Mouse (Mus musculus): ENCODE measurements at regions not wholly inside any gene's neighbourhood (a gene's known extent, or its start where the extent isn't known, plus 50 kb on each side); places are given as distances from the start of the nearest gene placed in this dataset.

- H3K27me3 ChIP-seq (ENCODE audit: low read depth, poor library complexity, severe bottlenecking) = 0 out of 2 replicates have a peak, but pooled peaks cover 3% of the 10 kb centered on the region
- peaks cover 7% of the 10 kb centered on the region; the same call in 1 of the 2 replicates for H3K4me1 ChIP-seq
- H3K27ac ChIP-seq = no peak overlapping the region
- H3K36me3 ChIP-seq = no peaks in the 10 kb centered on the region
- WGBS = 87% methylated on average over 21 of the region's 21 CpGs
- no peak for DNase-seq (ENCODE audit: low spot score)
- no peaks in the 10 kb centered on the region for H3K9me3 ChIP-seq (replicated peaks)
- no peak overlapping the region for H3K4me3 ChIP-seq
These were observed 85.8 kb upstream of the Pard3b start for GRCm38 (mm10) chr1:61552577-61553517.

DNA sequence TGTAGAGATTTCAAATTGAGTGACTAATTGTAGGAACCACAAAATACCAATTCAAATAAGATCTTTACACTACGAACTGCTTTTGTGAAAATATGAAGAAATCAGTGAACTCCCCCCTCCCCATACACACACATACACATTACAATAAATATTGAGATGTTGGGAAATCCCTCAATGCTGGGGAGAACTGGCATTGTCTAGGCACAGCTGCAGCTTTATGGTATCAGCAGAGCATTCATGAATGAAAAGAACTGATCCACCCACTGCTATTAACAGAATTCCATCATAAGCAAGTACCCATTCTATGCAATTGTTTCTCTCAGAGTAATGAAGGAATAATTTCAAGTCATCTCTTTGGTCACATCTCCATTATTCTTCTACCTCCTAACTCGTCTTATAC, 79.1 kb upstream of the Pard3b start:
- 90% methylated on average over 2 of the region's 2 CpGs for WGBS
- Histone ChIP-seq H3K36me3 (no peaks in the 10 kb centered on the region), H3K27ac (no peak overlapping the region), H3K9me3 (replicated peaks) (no peaks in the 10 kb centered on the region), H3K4me3 (no peak overlapping the region), H3K4me1 (no peaks in the 10 kb centered on the region), H3K27me3 (ENCODE audit: low read depth, poor library complexity, severe bottlenecking) (0 out of 2 replicates have a peak, but pooled peaks cover 3% of the 10 kb centered on the region)
- DNase-seq (ENCODE audit: low spot score) = no peak

GRCm38 (mm10) chr1:61562091-61562490, 76.5 kb upstream of the Pard3b start:
- Histone ChIP-seq H3K27ac (no peak overlapping the region), H3K27me3 (ENCODE audit: low read depth, poor library complexity, severe bottlenecking) (no peaks in the 10 kb centered on the region), H3K36me3 (no peaks in the 10 kb centered on the region), H3K9me3 (replicated peaks) (no peaks in the 10 kb centered on the region), H3K4me1 (no peaks in the 10 kb centered on the region), H3K4me3 (no peak overlapping the region)
- WGBS = 88% methylated on average over 2 of the region's 2 CpGs
- DNase-seq (ENCODE audit: low spot score) = no peak

DNA sequence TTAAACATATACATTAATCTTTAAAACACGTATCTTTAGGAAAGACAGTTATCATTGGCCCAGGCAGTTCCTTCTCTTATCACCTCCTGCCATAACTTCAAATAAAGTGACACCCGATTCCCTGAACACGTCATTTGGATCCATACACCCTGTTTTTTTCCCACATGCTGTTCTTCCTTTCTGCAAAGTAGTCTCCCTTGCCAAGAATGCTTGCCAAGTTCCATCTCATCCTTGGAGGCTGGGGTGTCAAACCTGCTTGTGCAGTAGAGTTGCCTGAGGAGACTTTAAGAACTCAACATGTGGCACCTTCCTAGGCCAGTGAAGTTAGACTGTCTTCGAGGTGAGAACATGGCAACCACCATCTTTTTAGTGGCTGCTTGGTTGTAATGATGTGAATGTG, 73.2 kb upstream of the Pard3b start:
- Histone ChIP-seq H3K4me1 (no peaks in the 10 kb centered on the region), H3K27me3 (ENCODE audit: low read depth, poor library complexity, severe bottlenecking) (no peaks in the 10 kb centered on the region), H3K27ac (no peak overlapping the region), H3K4me3 (no peak overlapping the region), H3K9me3 (replicated peaks) (no peaks in the 10 kb centered on the region), H3K36me3 (no peaks in the 10 kb centered on the region)
- whole genome bisulfite sequencing = 89% methylated on average over 4 of the region's 4 CpGs
- no peak for DNase-seq (ENCODE audit: low spot score)

- no peak overlapping the region for H3K4me3 ChIP-seq
- no peaks in the 10 kb centered on the region for H3K27me3 ChIP-seq (ENCODE audit: low read depth, poor library complexity, severe bottlenecking)
- WGBS = 92% methylated on average over 2 of the region's 2 CpGs
- H3K36me3 ChIP-seq = no peaks in the 10 kb centered on the region
- DNase-seq (ENCODE audit: low spot score) = no peak
- H3K9me3 ChIP-seq (replicated peaks) = no peaks in the 10 kb centered on the region
- H3K27ac ChIP-seq = no peak overlapping the region
- H3K4me1 ChIP-seq = no peaks in the 10 kb centered on the region
These were observed 64.3 kb upstream of the Pard3b start for GRCm38 (mm10) chr1:61574276-61574675.

DNA sequence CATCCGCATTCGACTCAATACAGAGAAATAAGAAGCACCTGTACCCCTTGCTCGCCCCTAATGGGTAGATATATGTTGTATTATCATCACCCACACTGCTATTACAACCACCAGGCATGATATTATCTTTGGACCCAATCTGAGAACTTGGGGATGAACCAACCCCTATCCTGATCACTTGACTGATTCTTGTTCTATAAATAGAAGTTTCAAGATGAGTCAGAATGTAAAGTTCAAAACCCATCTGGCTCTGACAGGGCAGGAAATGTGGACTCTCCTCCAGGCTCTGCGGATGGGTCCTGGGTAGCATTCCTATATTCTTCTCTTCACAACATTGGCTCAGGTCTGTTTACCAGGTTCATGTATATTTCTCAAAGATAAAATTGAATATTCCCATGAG, 61.9 kb upstream of the Pard3b start:
- no peaks in the 10 kb centered on the region for H3K9me3 ChIP-seq (replicated peaks)
- H3K27me3 ChIP-seq (ENCODE audit: low read depth, poor library complexity, severe bottlenecking) = no peaks in the 10 kb centered on the region
- WGBS = 85% methylated on average over 4 of the region's 4 CpGs
- no peak overlapping the region for H3K27ac ChIP-seq
- no peaks in the 10 kb centered on the region for H3K4me1 ChIP-seq
- no peaks in the 10 kb centered on the region for H3K36me3 ChIP-seq
- H3K4me3 ChIP-seq = no peak overlapping the region
- DNase-seq (ENCODE audit: low spot score) = no peak

- DNase-seq (ENCODE audit: low spot score) = no peak
- Histone ChIP-seq H3K4me3 (no peak overlapping the region), H3K36me3 (no peaks in the 10 kb centered on the region), H3K9me3 (replicated peaks) (no peaks in the 10 kb centered on the region), H3K27ac (no peak overlapping the region), H3K27me3 (ENCODE audit: low read depth, poor library complexity, severe bottlenecking) (no peaks in the 10 kb centered on the region), H3K4me1 (no peaks in the 10 kb centered on the region)
- whole genome bisulfite sequencing = 91% methylated on average over 8 of the region's 8 CpGs
These were observed 51.4 kb upstream of the Pard3b start for GRCm38 (mm10) chr1:61587251-61587650.
